Mouse (Mus musculus): ENCODE measurements around the gene Irf2bp2. TPM values are rescaled to one million over a fixed set of nuclear protein-coding genes. Genes with fewer than 3 reads are reported as not detected.

Gene Irf2bp2
- polyA plus RNA-seq, 1 experiment: not detected

DNA sequence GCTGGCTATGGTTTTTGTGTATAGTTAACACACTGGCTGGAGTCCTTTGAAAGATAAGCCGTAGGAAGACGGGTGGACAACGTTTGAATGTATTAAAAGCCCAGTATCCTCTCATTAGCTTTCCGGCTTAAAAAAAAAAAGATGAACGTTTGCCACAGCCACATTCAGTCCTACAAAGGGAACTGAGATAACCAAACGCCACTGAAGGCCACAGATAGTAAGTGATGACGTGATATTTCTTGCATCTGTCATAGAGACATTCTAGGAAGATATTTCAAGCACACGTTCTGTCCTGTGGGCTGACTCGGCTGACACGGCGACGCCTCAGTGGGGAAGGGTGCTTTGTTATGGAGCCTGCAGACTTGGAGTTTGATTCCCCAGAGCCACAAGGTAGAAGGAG, 4.4 kb upstream of the Irf2bp2 start:
- Histone ChIP-seq H3K27ac (ENCODE audit: insufficient read depth, low read depth, low read length) (no peak overlapping the region), H3K4me1 (ENCODE audit: control insufficient read depth, insufficient read depth, low read length) (peaks cover 28% of the 10 kb centered on the region), H3K4me3 (ENCODE audit: insufficient read depth, low read depth, low read length) (no peak overlapping the region)
- 67% methylated on average over 12 of the region's 12 CpGs for WGBS
- TF ChIP-seq POLR2A (IDR thresholded peaks at IDR 0.05; ENCODE audit: insufficient read depth, low read depth, low read length) (no peak), CTCF (IDR thresholded peaks at IDR 0.05; ENCODE audit: insufficient read depth, low read depth, low read length) (no peak)

DNA sequence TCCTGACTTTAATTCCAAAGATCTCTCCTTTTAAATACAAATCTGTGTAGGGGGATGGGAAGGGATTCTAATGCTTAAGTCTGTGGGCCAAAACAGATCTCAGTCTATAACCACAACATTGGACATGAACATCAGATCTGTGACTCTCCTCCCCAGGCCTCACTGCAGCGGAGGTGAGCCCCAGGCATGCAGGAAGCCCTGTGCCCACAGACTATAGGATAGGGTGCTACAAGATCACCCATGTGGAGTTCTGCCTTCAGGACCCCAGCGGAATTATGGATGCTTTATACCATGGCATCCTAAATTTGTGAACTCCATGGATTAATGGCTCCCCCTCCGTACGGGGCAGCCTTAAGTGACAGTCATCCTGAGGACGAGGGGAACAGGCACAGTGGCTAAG, 2.9 kb upstream of the Irf2bp2 start:
- WGBS: 85% methylated on average over 5 of the region's 5 CpGs
- Histone ChIP-seq H3K4me3 (ENCODE audit: insufficient read depth, low read depth, low read length) (no peak overlapping the region), H3K4me1 (ENCODE audit: control insufficient read depth, insufficient read depth, low read length) (peaks cover 28% of the 10 kb centered on the region), H3K27ac (ENCODE audit: insufficient read depth, low read depth, low read length) (peak overlapping the region; percentile 91; the same call in 1 of the 2 replicates)
- TF ChIP-seq POLR2A (IDR thresholded peaks at IDR 0.05; ENCODE audit: insufficient read depth, low read depth, low read length) (no peak), CTCF (IDR thresholded peaks at IDR 0.05; ENCODE audit: insufficient read depth, low read depth, low read length) (no peak)

GRCm38 (mm10) chr8:126596097-126596634, 2.4 kb upstream of the Irf2bp2 start:
- H3K4me3 ChIP-seq (ENCODE audit: insufficient read depth, low read depth, low read length): no peak overlapping the region
- peak overlapping the region; percentile 91 for H3K27ac ChIP-seq (ENCODE audit: insufficient read depth, low read depth, low read length)
- H3K4me1 ChIP-seq (ENCODE audit: control insufficient read depth, insufficient read depth, low read length): peaks cover 25% of the 10 kb centered on the region
- no peak for TF ChIP-seq CTCF (IDR thresholded peaks at IDR 0.05; ENCODE audit: insufficient read depth, low read depth, low read length)
- no peak for TF ChIP-seq POLR2A (IDR thresholded peaks at IDR 0.05; ENCODE audit: insufficient read depth, low read depth, low read length)
- 2% methylated on average over 12 of the region's 12 CpGs for WGBS

DNA sequence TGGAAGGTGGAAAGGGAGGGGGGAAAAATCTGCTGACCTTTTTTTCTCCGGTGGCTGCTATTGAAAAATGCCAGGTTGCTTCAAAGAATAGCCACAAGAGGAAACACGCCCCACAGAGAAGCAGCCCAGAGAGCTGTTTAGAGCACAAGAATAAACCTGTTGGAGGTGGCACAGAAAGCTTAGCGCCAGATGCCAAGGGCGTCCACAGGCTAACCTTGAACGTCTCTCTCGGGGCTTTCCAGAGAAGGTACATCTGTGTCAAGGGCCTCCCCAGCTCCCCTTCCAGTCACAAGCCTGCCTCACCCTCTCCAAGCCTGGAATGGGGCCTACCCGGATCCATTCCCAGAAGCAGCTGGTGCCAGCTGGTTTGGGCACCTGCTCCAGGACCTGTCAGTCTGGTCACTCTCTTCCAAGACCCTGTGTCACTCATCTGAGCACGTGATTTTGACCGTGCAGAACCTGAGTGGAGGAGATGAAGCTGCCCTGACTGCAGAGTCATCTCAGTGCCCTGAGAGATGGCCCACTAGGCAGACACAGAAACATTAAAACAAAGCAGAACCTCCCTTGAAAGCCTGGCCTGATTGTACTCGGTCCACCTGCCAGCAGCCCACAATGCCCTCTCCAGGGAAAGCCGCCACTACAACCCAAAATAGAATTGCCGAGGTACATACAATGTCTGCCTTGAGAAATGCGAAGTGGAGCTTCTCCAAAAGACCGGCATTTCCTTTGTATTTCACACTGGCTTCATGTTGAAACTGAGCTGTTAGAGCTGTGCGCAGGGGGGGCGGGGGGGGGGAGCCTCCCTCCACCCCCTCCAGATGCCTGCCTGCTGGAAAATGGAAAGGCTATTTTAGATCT, 1.6 kb upstream of the Irf2bp2 start:
- WGBS: 5% methylated on average over 16 of the region's 16 CpGs
- TF ChIP-seq POLR2A (IDR thresholded peaks at IDR 0.05; ENCODE audit: insufficient read depth, low read depth, low read length): no peak
- TF ChIP-seq CTCF (IDR thresholded peaks at IDR 0.05; ENCODE audit: insufficient read depth, low read depth, low read length): no peak

GRCm38 (mm10) chr8:126594481-126595000, 755 bp upstream of the Irf2bp2 start:
- H3K27ac ChIP-seq (ENCODE audit: insufficient read depth, low read depth, low read length): peak overlapping the region; percentile 98
- TF ChIP-seq CTCF (IDR thresholded peaks at IDR 0.05; ENCODE audit: insufficient read depth, low read depth, low read length): no peak; the same call in 1 of the 2 replicates
- peak; percentile 77 for TF ChIP-seq POLR2A (IDR thresholded peaks at IDR 0.05; ENCODE audit: insufficient read depth, low read depth, low read length)
- H3K4me1 ChIP-seq (ENCODE audit: control insufficient read depth, insufficient read depth, low read length): peaks cover 24% of the 10 kb centered on the region
- under 1% methylated on average over 48 of the region's 48 CpGs for WGBS
- H3K4me3 ChIP-seq (ENCODE audit: insufficient read depth, low read depth, low read length): peak overlapping the region; percentile 99

More for the DNA sequence above, 1.6 kb upstream of the Irf2bp2 start:
- peaks cover 21% of the 10 kb centered on the region for H3K4me1 ChIP-seq (ENCODE audit: control insufficient read depth, insufficient read depth, low read length)
- peak overlapping the region; percentile 99 for H3K4me3 ChIP-seq (ENCODE audit: insufficient read depth, low read depth, low read length)
- H3K27ac ChIP-seq (ENCODE audit: insufficient read depth, low read depth, low read length): peak overlapping the region; percentile 91

GRCm38 (mm10) chr8:126592771-126593571, 815 bp downstream of the Irf2bp2 start:
- TF ChIP-seq POLR2A (IDR thresholded peaks at IDR 0.05; ENCODE audit: insufficient read depth, low read depth, low read length): peak; percentile 15; the same call in 1 of the 2 replicates
- TF ChIP-seq CTCF (IDR thresholded peaks at IDR 0.05; ENCODE audit: insufficient read depth, low read depth, low read length): no peak
- 3% methylated on average over 113 of the region's 113 CpGs for WGBS

DNA sequence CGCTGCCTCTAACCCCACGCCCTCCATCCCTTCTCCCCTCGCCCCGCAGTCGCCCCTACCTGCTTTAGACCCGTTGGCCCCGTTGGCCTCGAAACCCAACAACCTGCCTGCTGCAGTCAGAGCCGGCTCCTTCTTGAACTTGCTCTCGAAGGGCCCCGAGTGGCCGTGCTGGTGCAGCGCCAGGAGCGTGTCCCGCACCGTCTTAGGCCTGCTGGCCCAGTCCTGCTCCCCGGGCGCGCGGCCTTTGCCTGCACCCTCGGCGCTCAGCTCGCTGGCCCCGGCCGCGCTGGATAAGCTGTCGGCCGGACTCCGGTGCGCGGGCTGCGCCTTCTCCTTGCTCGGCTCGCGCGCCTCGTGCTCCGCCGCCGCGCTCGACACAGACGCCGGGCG, 1.4 kb downstream of the Irf2bp2 start:
- H3K4me1 ChIP-seq (ENCODE audit: control insufficient read depth, insufficient read depth, low read length): peaks cover 25% of the 10 kb centered on the region
- under 1% methylated on average over 42 of the region's 45 CpGs for WGBS
- peak overlapping the region; percentile 99 for H3K4me3 ChIP-seq (ENCODE audit: insufficient read depth, low read depth, low read length)
- no peak for TF ChIP-seq CTCF (IDR thresholded peaks at IDR 0.05; ENCODE audit: insufficient read depth, low read depth, low read length)
- TF ChIP-seq POLR2A (IDR thresholded peaks at IDR 0.05; ENCODE audit: insufficient read depth, low read depth, low read length): no peak
- peak overlapping the region; percentile 96 for H3K27ac ChIP-seq (ENCODE audit: insufficient read depth, low read depth, low read length)

More at GRCm38 (mm10) chr8:126592771-126593571, 815 bp downstream of the Irf2bp2 start:
- Histone ChIP-seq H3K4me3 (ENCODE audit: insufficient read depth, low read depth, low read length) (peak overlapping the region; percentile 99), H3K4me1 (ENCODE audit: control insufficient read depth, insufficient read depth, low read length) (peaks cover 23% of the 10 kb centered on the region), H3K27ac (ENCODE audit: insufficient read depth, low read depth, low read length) (peak overlapping the region; percentile 96)

- under 1% methylated on average over 9 of the region's 9 CpGs for WGBS
- no peak for TF ChIP-seq POLR2A (IDR thresholded peaks at IDR 0.05; ENCODE audit: insufficient read depth, low read depth, low read length)
- no peak for TF ChIP-seq CTCF (IDR thresholded peaks at IDR 0.05; ENCODE audit: insufficient read depth, low read depth, low read length)
- H3K4me3 ChIP-seq (ENCODE audit: insufficient read depth, low read depth, low read length): peak overlapping the region; percentile 99
- peaks cover 24% of the 10 kb centered on the region for H3K4me1 ChIP-seq (ENCODE audit: control insufficient read depth, insufficient read depth, low read length)
- H3K27ac ChIP-seq (ENCODE audit: insufficient read depth, low read depth, low read length): peak overlapping the region; percentile 96
Measured at GRCm38 (mm10) chr8:126591821-126592268, 1.9 kb downstream of the Irf2bp2 start.

Data from olfactory bulb, adult 2 months (tissue).